Mouse (Mus musculus): ENCODE results near the gene Dcaf6.

DNA sequence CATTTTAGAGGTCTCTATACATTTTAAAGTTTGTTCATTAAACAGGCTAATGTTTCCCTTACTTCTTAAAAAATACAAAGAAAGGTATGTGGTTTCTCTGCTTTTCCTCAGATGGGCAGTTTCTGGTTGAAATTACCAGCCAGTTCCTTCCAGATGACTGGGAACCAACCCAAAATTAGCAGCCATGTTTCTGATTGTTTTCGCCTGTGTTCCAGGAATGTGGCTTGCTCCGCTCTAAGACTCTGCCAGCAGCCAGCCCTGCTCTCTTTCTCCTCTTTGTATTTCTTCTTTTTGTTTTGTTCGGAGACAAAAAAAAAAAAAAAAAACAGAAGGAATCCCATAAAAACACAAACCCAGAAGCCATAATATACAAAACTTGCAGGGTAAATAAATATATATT lies 38.6 kb upstream of the Dcaf6 start:
- no peak for TF ChIP-seq CTCF (conservative IDR thresholded peaks at IDR 0.05; ENCODE audit: insufficient read depth, insufficient read length, low read depth, low read length)
- no peak for TF ChIP-seq POLR2A (IDR thresholded peaks at IDR 0.05; ENCODE audit: low read depth, low read length)

Measured in kidney, adult 2 months (tissue).